Mouse (Mus musculus): Measurements from ENCODE around the gene Tubg2. TPM values are rescaled to one million over a fixed set of nuclear protein-coding genes. Genes with fewer than 3 reads are reported as not detected.
A peak's percentile ranks its signal among the peaks of the same experiment; 100 is the strongest.
"Not testable (repeated sequence)": the region's sequence is repeated elsewhere in the genome, so short reads cannot be mapped to it uniquely, and the experiment has no call there.

Gene Tubg2
- total RNA-seq, 2 experiments from 2014 or later, result 2.7 to 3.3 TPM

- DNase-seq (ENCODE audit: low spot score), result no peak
Observed at GRCm38 (mm10) chr11:101138536-101139181, 17.0 kb upstream of the Tubg2 start.

- DNase-seq (ENCODE audit: low spot score), result no peak
Observed at GRCm38 (mm10) chr11:101140164-101140819, 15.4 kb upstream of the Tubg2 start.

GRCm38 (mm10) chr11:101141088-101141487 lies 14.6 kb upstream of the Tubg2 start:
- DNase-seq (ENCODE audit: low spot score), result no peak

GRCm38 (mm10) chr11:101142215-101142967 lies 13.3 kb upstream of the Tubg2 start:
- DNase-seq (ENCODE audit: low spot score), result no peak

- no peak for DNase-seq (ENCODE audit: low spot score)
Observed at GRCm38 (mm10) chr11:101143338-101144225, 12.1 kb upstream of the Tubg2 start.

- DNase-seq (ENCODE audit: low spot score), result no peak
Observed at GRCm38 (mm10) chr11:101146377-101146776, 9.3 kb upstream of the Tubg2 start.

GRCm38 (mm10) chr11:101148751-101149150 lies 7.0 kb upstream of the Tubg2 start:
- DNase-seq (ENCODE audit: low spot score), result no peak

GRCm38 (mm10) chr11:101149178-101150105 lies 6.3 kb upstream of the Tubg2 start:
- peak; percentile 57 for DNase-seq (ENCODE audit: low spot score)

GRCm38 (mm10) chr11:101151063-101151462 lies 4.6 kb upstream of the Tubg2 start:
- DNase-seq (ENCODE audit: low spot score), result no peak

- DNase-seq (ENCODE audit: low spot score), result no peak
Observed at GRCm38 (mm10) chr11:101152825-101153224, 2.9 kb upstream of the Tubg2 start.

- DNase-seq (ENCODE audit: low spot score), result no peak
Observed at GRCm38 (mm10) chr11:101154648-101155047, 1.1 kb upstream of the Tubg2 start.

- no peak for DNase-seq (ENCODE audit: low spot score)
Observed at GRCm38 (mm10) chr11:101155151-101155550, 556 bp upstream of the Tubg2 start.

GRCm38 (mm10) chr11:101160151-101160550 lies 4.4 kb downstream of the Tubg2 start:
- DNase-seq (ENCODE audit: low spot score), result not testable (repeated sequence)

GRCm38 (mm10) chr11:101160981-101161505 lies 5.3 kb downstream of the Tubg2 start:
- not testable (repeated sequence) for DNase-seq (ENCODE audit: low spot score)

- no peak for DNase-seq (ENCODE audit: low spot score)
Observed at GRCm38 (mm10) chr11:101161551-101161950, 5.8 kb downstream of the Tubg2 start.

GRCm38 (mm10) chr11:101162301-101162700 lies 6.6 kb downstream of the Tubg2 start:
- no peak for DNase-seq (ENCODE audit: low spot score)

GRCm38 (mm10) chr11:101162772-101163171 lies 7.1 kb downstream of the Tubg2 start:
- DNase-seq (ENCODE audit: low spot score), result peak; percentile 92

- no peak for DNase-seq (ENCODE audit: low spot score)
Observed at GRCm38 (mm10) chr11:101163476-101164350, 8.0 kb downstream of the Tubg2 start.

GRCm38 (mm10) chr11:101164351-101164665 lies 8.6 kb downstream of the Tubg2 start:
- DNase-seq (ENCODE audit: low spot score), result no peak
